Mouse (Mus musculus): ENCODE measurements around the gene Mpzl1.

- TF ChIP-seq CTCF (IDR thresholded peaks at IDR 0.05; ENCODE audit: low read depth) (no peak), EP300 (IDR thresholded peaks at IDR 0.05; ENCODE audit: low read depth) (no peak)
Measured at GRCm38 (mm10) chr1:165629975-165630374, 4.4 kb downstream of the Mpzl1 start.

Data from liver, embryonic 14.5 days (tissue).